Mouse (Mus musculus) testis, adult 2 months (tissue): Measurements from ENCODE around the gene Kcnk6. TPM values are rescaled to one million over a fixed set of nuclear protein-coding genes. Genes with fewer than 3 reads are reported as not detected.

Experiments
- H3K27ac ChIP-seq: fragments of 200-500 bp; 2 replicates; pipeline ENCODE4 v1.5.1; 2012; ENCODE audit warnings: low read depth, low read length; ENCODE audit not compliant: control insufficient read depth, insufficient read depth
- H3K27me3 ChIP-seq: fragments of 200-500 bp; 2 replicates; pipeline ENCODE4 v1.6.1; 2012; ENCODE audit warnings: mild to moderate bottlenecking, low read length, moderate library complexity; ENCODE audit not compliant: control insufficient read depth, insufficient read depth
- H3K36me3 ChIP-seq: fragments of 200-500 bp; 2 replicates; pipeline ENCODE4 v1.6.1; 2012; ENCODE audit warnings: mild to moderate bottlenecking, low read length; ENCODE audit not compliant: control insufficient read depth, insufficient read depth
- H3K4me1 ChIP-seq: fragments of 200-500 bp; 2 replicates; pipeline ENCODE4 v1.6.1; 2012; ENCODE audit warnings: low read length; ENCODE audit not compliant: control insufficient read depth, insufficient read depth
- H3K4me3 ChIP-seq: fragments of 200-500 bp; 2 replicates; pipeline ENCODE4 v1.5.1; 2012; ENCODE audit warnings: low read depth, mild to moderate bottlenecking, low read length, moderate library complexity, mixed read lengths; ENCODE audit not compliant: control insufficient read depth
- CTCF ChIP-seq: fragments of 200-500 bp; IDR thresholded peaks from 2 replicates; pipeline ENCODE4 v1.5.1; 2012; ENCODE audit warnings: low read depth, mild to moderate bottlenecking, inconsistent platforms, low read length, moderate library complexity; ENCODE audit not compliant: control insufficient read depth, insufficient read depth, insufficient replicate concordance
- POLR2A ChIP-seq: fragments of 200-500 bp; IDR thresholded peaks from 2 replicates; pipeline ENCODE4 v1.6.1; 2012; ENCODE audit warnings: low read depth, mild to moderate bottlenecking, inconsistent platforms, low read length, moderate library complexity; ENCODE audit not compliant: control insufficient read depth
- polyA plus RNA-seq: library from polyadenylated mRNA; depleted of rRNA; stranded (reverse); fragments of >200 nt; gene quantifications from 2 replicates; pipeline ENCODE4 v1.2.3, GENCODE M21; 2012; rRNA removed

Gene Kcnk6
- polyA plus RNA-seq = 4.8 and 5.8 TPM in 2 replicates

DNA sequence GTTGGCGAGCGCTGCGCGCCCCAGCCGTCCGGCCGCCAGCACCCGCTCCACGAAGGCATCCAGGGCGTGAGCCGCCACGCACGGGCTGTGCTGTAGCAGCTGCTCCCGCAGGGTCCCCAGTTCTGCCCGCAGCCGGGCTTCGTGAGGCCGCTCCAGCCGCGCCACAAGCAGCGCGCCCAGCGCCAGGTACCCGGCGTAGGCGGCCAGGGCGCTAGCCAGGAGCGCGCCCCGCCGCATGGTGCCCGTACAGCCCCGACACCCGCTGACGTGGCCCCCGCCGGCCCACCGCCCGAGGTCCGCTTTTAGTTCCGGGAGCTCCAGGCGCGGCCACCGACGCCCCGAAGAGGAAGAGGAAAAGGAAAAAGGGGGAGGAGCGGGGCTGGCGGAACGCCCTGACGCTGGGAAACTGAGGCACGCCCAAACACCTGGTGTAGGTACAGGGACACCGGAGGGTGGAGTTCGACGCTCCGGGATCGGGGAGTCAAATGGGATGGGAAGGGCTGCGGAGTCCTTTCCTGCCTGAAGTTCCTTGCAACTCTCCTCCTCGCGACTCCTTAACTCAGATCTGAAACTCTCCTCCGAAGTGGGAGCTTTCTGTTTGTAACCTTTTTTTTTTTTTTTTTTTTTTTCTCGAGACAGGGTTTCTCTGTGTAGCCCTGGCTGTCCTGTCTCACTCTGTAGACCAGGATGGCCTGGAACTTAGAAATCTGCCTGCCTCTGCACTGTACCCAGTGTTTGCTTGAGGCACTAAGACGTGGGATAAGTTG lies at the start of gene Kcnk6:
Kcnk6 (minus strand) TSS at position 269 of the 767 bp plus-strand sequence.
- no peaks in the 10 kb centered on the region for H3K27me3 ChIP-seq
- TF ChIP-seq POLR2A (no peak), CTCF (no peak)
- peak within 1 kb of the TSS; percentile 12 for H3K27ac ChIP-seq
- H3K4me1 ChIP-seq = no peaks in the 10 kb centered on the region; the same call in 1 of the 2 replicates
- no peaks in the 10 kb centered on the region for H3K36me3 ChIP-seq
- peak within 1 kb of the TSS; percentile 59 for H3K4me3 ChIP-seq

DNA sequence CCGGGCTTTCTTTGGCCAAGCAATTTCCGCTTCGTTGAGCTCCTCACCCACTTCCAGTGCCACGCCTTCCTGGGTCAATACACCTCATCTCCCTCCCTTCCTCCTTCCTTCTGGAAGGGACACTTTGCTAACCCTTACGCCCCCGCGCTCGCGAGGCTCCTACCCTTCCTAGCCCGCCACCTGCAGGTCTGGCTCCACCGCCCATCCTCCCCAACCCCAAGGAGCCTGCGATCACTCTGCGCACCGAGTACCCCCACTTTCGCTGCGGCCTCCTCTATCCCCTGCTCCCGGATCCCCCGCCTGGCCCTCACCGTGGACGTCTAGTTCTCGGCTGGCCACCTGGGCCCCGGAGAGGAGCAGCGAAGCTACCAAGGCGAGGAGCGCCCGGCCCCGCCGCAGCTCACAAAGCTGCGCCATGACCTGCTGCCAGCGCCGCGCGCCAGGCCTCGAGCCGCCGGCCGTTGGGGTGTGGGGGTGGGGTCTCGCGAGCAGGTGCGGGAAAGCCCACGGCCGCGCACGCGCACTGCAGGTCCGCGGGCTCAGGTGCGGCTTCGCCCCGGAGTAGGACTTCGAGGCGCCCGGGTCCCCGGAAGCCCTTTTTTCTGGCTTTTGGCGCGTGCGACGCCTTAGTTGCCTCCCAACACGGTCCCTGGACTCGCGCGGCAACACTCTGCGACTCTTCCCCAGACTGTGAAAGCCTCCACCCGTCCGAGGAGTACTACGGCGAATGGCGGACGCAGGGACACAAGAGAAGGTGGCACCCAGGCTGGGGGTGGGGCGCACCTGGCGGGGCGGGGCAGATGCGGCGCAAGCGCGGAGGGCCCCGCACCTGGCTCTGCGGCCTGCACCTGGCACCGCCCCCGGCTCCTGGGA lies 49.1 kb upstream of the Kcnk6 start, which contains the start of gene Spint2:
Spint2 (minus strand) TSS at position 712 of the 873 bp plus-strand sequence.
- Histone ChIP-seq H3K27me3 (no peaks in the 10 kb centered on the region), H3K27ac (peak within 1 kb of the TSS; percentile 92), H3K36me3 (no peaks in the 10 kb centered on the region), H3K4me1 (peaks cover 11% of the 10 kb centered on the region), H3K4me3 (peak within 1 kb of the TSS; percentile 95)
- peak; percentile 60 for TF ChIP-seq POLR2A
- no peak for TF ChIP-seq CTCF

DNA sequence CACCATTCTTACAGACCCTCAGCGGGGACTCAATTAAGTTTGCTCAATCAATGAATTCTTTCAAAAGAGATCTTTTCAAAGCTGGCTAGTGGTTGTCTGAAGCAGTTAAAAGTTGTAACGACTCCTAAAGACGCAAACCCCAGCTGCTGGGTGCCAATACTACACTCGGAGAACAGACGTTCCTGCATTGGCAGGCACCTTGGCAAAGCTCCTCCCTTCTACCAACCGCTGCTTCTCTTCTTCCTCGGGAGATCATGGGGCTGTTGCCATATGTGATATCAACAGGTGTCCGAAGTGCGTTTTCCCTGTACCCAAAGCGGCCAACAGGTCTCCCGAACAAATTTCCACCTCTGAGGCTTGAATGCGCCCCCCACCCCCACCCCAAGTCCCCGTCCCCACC lies 48.5 kb upstream of the Kcnk6 start:
- TF ChIP-seq CTCF = no peak
- no peak for TF ChIP-seq POLR2A
- Histone ChIP-seq H3K36me3 (no peaks in the 10 kb centered on the region), H3K4me3 (peak overlapping the region; percentile 95), H3K27me3 (no peaks in the 10 kb centered on the region), H3K4me1 (peaks cover 11% of the 10 kb centered on the region), H3K27ac (peak overlapping the region; percentile 91)

DNA sequence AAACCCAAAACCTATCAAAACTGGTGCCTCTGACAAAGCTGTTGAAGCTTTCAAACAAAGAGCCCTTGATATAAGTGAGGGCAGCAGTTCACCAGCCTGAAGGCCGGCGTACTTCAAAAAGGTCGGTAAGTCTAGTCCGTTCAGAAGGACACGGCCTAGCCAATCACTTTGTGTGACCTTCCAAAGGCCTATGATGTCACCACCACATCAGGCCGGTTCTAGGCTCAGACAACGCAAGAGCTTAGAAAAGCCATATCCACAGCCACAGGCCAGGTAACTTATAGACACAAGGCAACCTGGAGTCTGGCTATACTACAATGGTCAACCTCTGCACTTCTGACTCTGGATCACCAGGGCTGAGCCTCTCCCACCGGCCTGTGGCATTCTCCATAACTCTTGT lies 47.6 kb upstream of the Kcnk6 start:
- TF ChIP-seq CTCF (no peak), POLR2A (no peak)
- Histone ChIP-seq H3K4me1 (peaks cover 11% of the 10 kb centered on the region), H3K36me3 (no peaks in the 10 kb centered on the region), H3K27ac (peak overlapping the region; percentile 91), H3K4me3 (peak overlapping the region; percentile 95), H3K27me3 (no peaks in the 10 kb centered on the region)

DNA sequence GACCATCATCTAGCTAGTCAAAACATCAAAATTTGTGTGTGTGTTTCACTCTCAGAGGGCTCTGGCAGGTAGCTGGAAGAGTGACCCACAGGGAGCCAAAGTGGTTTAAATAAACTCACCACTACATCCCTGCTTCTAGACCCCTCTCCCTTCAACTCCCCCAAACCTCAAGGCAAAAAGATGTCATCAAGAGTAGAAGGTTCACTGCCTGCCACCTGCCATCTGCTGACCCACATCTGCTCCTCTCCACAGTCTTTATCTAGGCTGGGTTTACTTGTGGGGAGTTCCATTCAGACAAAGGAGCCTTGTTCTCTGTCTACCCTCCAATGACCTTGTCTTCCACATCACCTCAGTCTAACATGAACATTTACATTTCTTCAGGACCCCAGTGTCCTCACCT lies 46.9 kb upstream of the Kcnk6 start:
- no peak for TF ChIP-seq POLR2A
- TF ChIP-seq CTCF = no peak
- no peaks in the 10 kb centered on the region for H3K36me3 ChIP-seq
- H3K27ac ChIP-seq = no peak overlapping the region
- H3K4me3 ChIP-seq = peak overlapping the region; percentile 59; the same call in 1 of the 2 replicates
- H3K4me1 ChIP-seq = peaks cover 11% of the 10 kb centered on the region
- H3K27me3 ChIP-seq = no peaks in the 10 kb centered on the region

DNA sequence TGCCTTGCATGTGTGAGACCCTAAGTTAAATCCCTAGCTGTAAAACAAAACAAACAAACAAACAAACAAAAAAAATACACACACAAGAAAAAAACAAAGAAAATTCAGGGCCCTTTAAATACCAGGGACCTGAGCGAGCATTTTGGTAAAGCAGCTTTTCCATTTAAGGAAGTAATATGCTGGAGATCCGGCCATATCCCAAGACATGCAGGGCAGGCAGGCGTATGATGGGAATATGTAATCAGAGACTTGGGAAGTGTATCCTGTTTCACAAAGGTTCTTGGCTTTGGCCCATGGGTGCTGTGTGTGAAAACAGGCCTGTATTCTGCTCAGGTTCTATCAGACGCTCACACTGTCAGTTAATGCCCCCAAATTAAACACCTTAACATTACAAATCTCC lies 45.2 kb upstream of the Kcnk6 start:
- TF ChIP-seq POLR2A (no peak), CTCF (no peak)
- Histone ChIP-seq H3K27me3 (no peaks in the 10 kb centered on the region), H3K4me1 (peaks cover 9% of the 10 kb centered on the region), H3K4me3 (no peak overlapping the region), H3K36me3 (no peaks in the 10 kb centered on the region), H3K27ac (no peak overlapping the region)

DNA sequence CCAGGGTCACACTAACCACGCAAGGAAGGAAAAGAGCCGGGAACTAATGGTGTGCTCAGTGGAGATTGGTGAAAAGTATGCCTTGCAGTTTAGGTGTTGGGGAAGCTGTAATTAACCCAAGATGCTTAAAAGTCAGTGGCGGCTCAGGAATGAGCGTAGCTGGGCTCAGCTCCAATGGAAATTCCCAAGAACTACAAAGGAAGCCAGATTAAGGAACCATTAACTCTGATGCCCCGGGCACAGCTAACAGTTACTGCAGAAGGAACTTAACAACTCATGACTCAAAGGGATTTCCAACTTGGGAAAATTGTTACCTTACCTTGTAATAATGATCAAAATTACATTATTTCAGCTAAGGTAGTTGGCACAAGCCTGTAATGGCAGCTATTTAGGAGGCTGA lies 44.4 kb upstream of the Kcnk6 start:
- Histone ChIP-seq H3K4me3 (no peak overlapping the region), H3K36me3 (no peaks in the 10 kb centered on the region; the same call in 1 of the 2 replicates), H3K4me1 (peaks cover 9% of the 10 kb centered on the region), H3K27me3 (no peaks in the 10 kb centered on the region), H3K27ac (no peak overlapping the region)
- no peak for TF ChIP-seq CTCF
- TF ChIP-seq POLR2A = no peak
